Mouse (Mus musculus): ENCODE measurements around the gene Cnmd.

Cnmd gene

GRCm38 (mm10) chr14:79662001-79662400 is at the start of gene Cnmd:
Cnmd (minus strand) TSS chr14:79662170.
- DNase-seq: no peak

GRCm38 (mm10) chr14:79711301-79711700 is 49.3 kb upstream of the Cnmd start:
- DNase-seq: no peak

- DNase-seq: no peak
These were observed 41.7 kb upstream of the Cnmd start for GRCm38 (mm10) chr14:79703523-79704172.

GRCm38 (mm10) chr14:79701606-79702005 is 39.6 kb upstream of the Cnmd start:
- no peak for DNase-seq

GRCm38 (mm10) chr14:79701054-79701453 is 39.1 kb upstream of the Cnmd start:
- DNase-seq: no peak

- no peak for DNase-seq
These were observed 37.4 kb upstream of the Cnmd start for GRCm38 (mm10) chr14:79699381-79699780.

- no peak for DNase-seq
These were observed 28.3 kb upstream of the Cnmd start for GRCm38 (mm10) chr14:79690068-79690844.

GRCm38 (mm10) chr14:79680652-79681051 is 18.7 kb upstream of the Cnmd start:
- DNase-seq: peak; percentile 72 to 84

GRCm38 (mm10) chr14:79677891-79678687 is 16.1 kb upstream of the Cnmd start:
- no peak for DNase-seq

- no peak for DNase-seq
These were observed 15.3 kb upstream of the Cnmd start for GRCm38 (mm10) chr14:79677108-79677753.

GRCm38 (mm10) chr14:79673083-79674013 is 11.4 kb upstream of the Cnmd start:
- peak; percentile 12 to 28 for DNase-seq

- DNase-seq: no peak
These were observed 10.6 kb upstream of the Cnmd start for GRCm38 (mm10) chr14:79672567-79672966.

- no peak for DNase-seq
These were observed 9.0 kb upstream of the Cnmd start for GRCm38 (mm10) chr14:79671008-79671407.

GRCm38 (mm10) chr14:79661005-79661917 is 709 bp downstream of the Cnmd start:
- DNase-seq: peak; percentile 58 to 67

GRCm38 (mm10) chr14:79660467-79660866 is 1.5 kb downstream of the Cnmd start:
- DNase-seq: no peak

GRCm38 (mm10) chr14:79658748-79659508 is 3.0 kb downstream of the Cnmd start:
- DNase-seq: no peak

GRCm38 (mm10) chr14:79658286-79658685 is 3.7 kb downstream of the Cnmd start:
- DNase-seq: peak in 1 of 2 experiments; percentile 17

- DNase-seq: no peak
These were observed 9.3 kb downstream of the Cnmd start for GRCm38 (mm10) chr14:79652654-79653053.

- no peak for DNase-seq
These were observed 12.3 kb downstream of the Cnmd start for GRCm38 (mm10) chr14:79649680-79650079.

- DNase-seq: no peak
These were observed 16.6 kb downstream of the Cnmd start for GRCm38 (mm10) chr14:79645378-79645777.

Data from cerebellum, postnatal 14 days (tissue).